Mouse (Mus musculus): ENCODE measurements around the gene Ephb1.

DNA sequence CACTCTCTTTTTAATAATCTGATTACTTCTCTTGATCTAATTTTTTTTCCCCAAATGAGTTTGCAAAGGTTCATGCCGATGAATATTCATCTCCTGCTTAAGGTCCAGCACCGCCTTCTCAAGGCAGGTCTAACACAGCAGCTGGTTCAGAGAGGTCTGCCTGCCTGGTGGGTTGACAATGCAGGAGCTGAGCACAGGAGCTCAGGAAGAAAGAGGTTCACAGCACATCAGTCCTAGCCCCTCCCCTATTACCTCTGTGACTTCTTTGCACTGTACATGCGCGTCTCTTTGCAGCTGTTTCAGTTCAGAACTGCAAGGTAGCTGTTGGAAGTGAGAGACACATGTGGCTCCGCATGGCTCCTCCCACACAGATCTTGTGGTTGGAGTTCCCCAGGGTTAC lies 281.1 kb downstream of the Ephb1 start:
- TF ChIP-seq ETS1 (IDR thresholded peaks at IDR 0.05; ENCODE audit: low read depth, low read length) (no peak), CTCF (IDR thresholded peaks at IDR 0.05 in 2 of 3, conservative IDR thresholded peaks at IDR 0.05 in 1 of 3; ENCODE audit: control insufficient read depth in 1 of 3, insufficient read depth in 1 of 3, low read depth in 2 of 3, low read length in 3 of 3, poor library complexity in 1 of 3, severe bottlenecking in 1 of 3) (no peak), MEF2A (IDR thresholded peaks at IDR 0.05; ENCODE audit: extremely low read depth, insufficient replicate concordance, low read depth, low read length, poor library complexity, severe bottlenecking) (no peak), NRF1 (IDR thresholded peaks at IDR 0.05; ENCODE audit: insufficient read depth, low read depth, low read length, poor library complexity, severe bottlenecking) (no peak), POLR2A (IDR thresholded peaks at IDR 0.05; ENCODE audit: control insufficient read depth in 1 of 2, insufficient read depth in 1 of 2, low read depth in 1 of 2, low read length in 2 of 2, poor library complexity in 1 of 2) (no peak), SMC3 (IDR thresholded peaks at IDR 0.05; ENCODE audit: low read depth, low read length) (no peak), POLR2AphosphoS5 (IDR thresholded peaks at IDR 0.05; ENCODE audit: borderline replicate concordance, low read depth, low read length) (no peak), CHD2 (IDR thresholded peaks at IDR 0.05; ENCODE audit: low read length) (no peak), TCF12 (IDR thresholded peaks at IDR 0.05; ENCODE audit: low read depth, low read length) (no peak)
